Mouse (Mus musculus) layer of hippocampus, adult 8-10 months (tissue): Measurements from ENCODE around the gene Olfr479. TPM values are rescaled to one million over a fixed set of nuclear protein-coding genes. Genes with fewer than 3 reads are reported as not detected.
"Not testable (repeated sequence)": the region's sequence is repeated elsewhere in the genome, so short reads cannot be mapped to it uniquely, and the experiment has no call there.

ENCODE experiments used
- DNase-seq, 2 experiments: peaks; one replicate each; pipeline ENCODE4 v3.0.0; 2022; ENCODE audit warnings: low spot score in 2 of 2
- total RNA-seq, 4 experiments: library from RNA; stranded (reverse); gene quantifications; 2 replicates each; pipeline ENCODE4 v1.2.4; 2022

Gene Olfr479
- not detected for total RNA-seq

- DNase-seq: no peak
Measured at GRCm38 (mm10) chr7:108050393-108050792, at the start of gene Olfr479. Olfr479 (plus strand) TSS chr7:108050693.

- not testable (repeated sequence) for DNase-seq
Measured at GRCm38 (mm10) chr7:108014256-108014655, 36.2 kb upstream of the Olfr479 start.

GRCm38 (mm10) chr7:108033889-108034288 lies 16.6 kb upstream of the Olfr479 start, which contains the start of gene Olfr478:
Olfr478 (minus strand) TSS chr7:108033989.
- no peak for DNase-seq

DNA sequence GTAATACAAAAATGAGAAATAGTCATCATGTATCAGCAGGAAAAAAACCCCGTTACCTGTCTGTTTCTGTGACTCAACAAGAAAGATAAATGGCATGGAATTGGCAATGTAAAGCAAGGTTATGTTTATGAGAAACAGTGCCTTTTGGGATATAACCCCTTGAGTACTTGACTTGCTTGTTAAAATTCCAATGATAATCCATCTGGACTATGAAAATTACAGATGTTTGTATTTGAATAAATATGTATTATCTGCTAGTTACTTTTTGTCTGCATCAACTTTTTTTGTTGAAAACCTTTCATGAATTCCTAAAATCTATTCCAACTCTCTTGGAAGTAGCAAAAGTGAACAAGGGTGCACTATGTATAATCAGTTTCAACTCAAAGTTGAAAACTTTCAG lies 16.8 kb downstream of the Olfr479 start, which contains the start of gene Olfr480:
Olfr480 (minus strand) TSS at position 101 of the 400 bp plus-strand sequence.
- DNase-seq: no peak

- no peak for DNase-seq
Measured at GRCm38 (mm10) chr7:108079555-108079954, 29.1 kb downstream of the Olfr479 start, which contains the start of gene Olfr481. Olfr481 (plus strand) TSS chr7:108079855.

DNA sequence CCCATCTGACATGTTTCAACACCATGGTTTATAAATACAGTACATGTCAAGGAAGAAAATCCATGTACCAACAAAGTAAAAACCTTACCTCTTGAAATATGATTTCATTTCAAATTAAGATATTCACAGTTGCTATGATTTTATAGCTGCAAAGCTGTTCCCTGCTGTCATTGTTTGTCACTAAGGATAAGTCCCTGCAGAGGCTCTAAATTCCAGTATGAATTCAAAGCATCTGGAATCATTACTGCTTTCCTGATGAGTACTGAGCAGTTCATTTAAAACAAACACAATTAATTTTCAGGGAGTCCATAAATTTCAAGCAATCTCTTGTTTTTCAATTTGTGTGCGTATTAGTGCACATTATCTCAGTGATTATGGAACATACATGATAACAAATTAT lies 47.0 kb downstream of the Olfr479 start, which contains the start of gene Olfr482:
Olfr482 (minus strand) TSS at position 101 of the 400 bp plus-strand sequence.
- no peak for DNase-seq

- DNase-seq: no peak
Measured at GRCm38 (mm10) chr7:108100549-108100948, 50.1 kb downstream of the Olfr479 start, which contains the start of gene Olfr483. Olfr483 (plus strand) TSS chr7:108100849.

Other genes with a start within 250 kb of the Olfr479 start
- gene Ovch2, start 249.5 kb upstream of the Olfr479 start, total RNA-seq: not detected
- gene Olfr467, start 238.4 kb upstream of the Olfr479 start, total RNA-seq: not detected
- gene Olfr469, start 225.2 kb upstream of the Olfr479 start, total RNA-seq: not detected
- gene Olfr470, start 203.2 kb upstream of the Olfr479 start, total RNA-seq: not detected
- gene Olfr472, start 152.8 kb upstream of the Olfr479 start, total RNA-seq: under 1 TPM in 1 of 4 experiments, not detected in 3; 0.11 TPM
- gene Olfr473, start 120.2 kb upstream of the Olfr479 start, total RNA-seq: not detected
- gene Olfr474, start 96.0 kb upstream of the Olfr479 start, total RNA-seq: not detected
- gene Olfr476, start 85.9 kb upstream of the Olfr479 start, total RNA-seq: not detected
- gene Olfr477, start 64.0 kb upstream of the Olfr479 start, total RNA-seq: not detected
- gene Olfr478, start 16.7 kb upstream of the Olfr479 start, total RNA-seq: not detected
- gene Olfr480, start 16.7 kb downstream of the Olfr479 start, total RNA-seq: not detected
- not detected for gene Olfr481, start 29.2 kb downstream of the Olfr479 start, total RNA-seq
- gene Olfr482, start 46.9 kb downstream of the Olfr479 start, total RNA-seq: 1 to 10 TPM; 1.3 to 2.1 (median 1.9) TPM
- gene Olfr483, start 50.2 kb downstream of the Olfr479 start, total RNA-seq: not detected
- gene Olfr484, start 76.8 kb downstream of the Olfr479 start, total RNA-seq: not detected
- not detected for gene Olfr485, start 109.2 kb downstream of the Olfr479 start, total RNA-seq
- gene Olfr486, start 122.0 kb downstream of the Olfr479 start, total RNA-seq: not detected
- gene Olfr487, start 163.9 kb downstream of the Olfr479 start, total RNA-seq: not detected
- not detected for gene Olfr488, start 207.7 kb downstream of the Olfr479 start, total RNA-seq
- not detected for gene Olfr490, start 238.2 kb downstream of the Olfr479 start, total RNA-seq